Mouse (Mus musculus) c-Kit-positive CD71-positive TER-119-negative erythroid progenitor cells, embryonic 14.5 days (primary cell): ENCODE measurements around the gene Sec24b.

ENCODE experiments used
- DNase-seq: peaks from one replicate; pipeline ENCODE4 v3.0.0-alpha.2; 2013; ENCODE audit warnings: low read depth

Gene Sec24b

GRCm38 (mm10) chr3:130054587-130054986 lies 6.8 kb downstream of the Sec24b start:
- DNase-seq, result no peak

- no peak for DNase-seq
Observed at GRCm38 (mm10) chr3:130053340-130054066, 7.8 kb downstream of the Sec24b start.

GRCm38 (mm10) chr3:130052541-130053298 lies 8.6 kb downstream of the Sec24b start:
- DNase-seq, result no peak

GRCm38 (mm10) chr3:130052116-130052515 lies 9.2 kb downstream of the Sec24b start:
- DNase-seq, result no peak

- no peak for DNase-seq
Observed at GRCm38 (mm10) chr3:130040711-130041110, 20.6 kb downstream of the Sec24b start.

GRCm38 (mm10) chr3:130040017-130040416 lies 21.3 kb downstream of the Sec24b start:
- DNase-seq, result no peak

GRCm38 (mm10) chr3:130028741-130029140 lies 32.6 kb downstream of the Sec24b start:
- DNase-seq, result no peak

- DNase-seq, result no peak
Observed at GRCm38 (mm10) chr3:130026181-130026580, 35.2 kb downstream of the Sec24b start.

GRCm38 (mm10) chr3:130025556-130025955 lies 35.8 kb downstream of the Sec24b start:
- DNase-seq, result no peak

- no peak for DNase-seq
Observed at GRCm38 (mm10) chr3:130012943-130013342, 48.4 kb downstream of the Sec24b start.

GRCm38 (mm10) chr3:130011236-130011635 lies 50.1 kb downstream of the Sec24b start:
- DNase-seq, result no peak

- no peak for DNase-seq
Observed at GRCm38 (mm10) chr3:130006141-130006540, 55.2 kb downstream of the Sec24b start.

- DNase-seq, result no peak
Observed at GRCm38 (mm10) chr3:130000926-130001325, 60.4 kb downstream of the Sec24b start.

- no peak for DNase-seq
Observed at GRCm38 (mm10) chr3:129998526-129998925, 62.8 kb downstream of the Sec24b start.

- DNase-seq, result no peak
Observed at GRCm38 (mm10) chr3:129998001-129998400, 63.4 kb downstream of the Sec24b start.

GRCm38 (mm10) chr3:129997324-129997723 lies 64.0 kb downstream of the Sec24b start:
- no peak for DNase-seq

GRCm38 (mm10) chr3:129987297-129987696 lies 74.1 kb downstream of the Sec24b start:
- no peak for DNase-seq

- no peak for DNase-seq
Observed at GRCm38 (mm10) chr3:129985335-129985734, 76.0 kb downstream of the Sec24b start.

GRCm38 (mm10) chr3:129984797-129985196 lies 76.6 kb downstream of the Sec24b start:
- no peak for DNase-seq

GRCm38 (mm10) chr3:129982271-129982670 lies 79.1 kb downstream of the Sec24b start:
- DNase-seq, result no peak

- DNase-seq, result no peak
Observed at GRCm38 (mm10) chr3:129981756-129982155, 79.6 kb downstream of the Sec24b start.

- DNase-seq, result no peak
Observed at GRCm38 (mm10) chr3:129979510-129979909, 81.8 kb downstream of the Sec24b start.

- DNase-seq, result no peak
Observed at GRCm38 (mm10) chr3:129978716-129979115, 82.6 kb downstream of the Sec24b start.
